Mouse (Mus musculus) left cerebral cortex, postnatal 4 days (tissue): ENCODE data around the gene Gtf2a1l. TPM values are rescaled to one million over a fixed set of nuclear protein-coding genes. Genes with fewer than 3 reads are reported as not detected.

Source experiments
- DNase-seq: peaks from one replicate; pipeline ENCODE4 v3.0.0-alpha.2; 2022
- intact Hi-C: fragments of 180-260 bp; cut with DNase I; formaldehyde crosslinking; loops from one replicate; pipeline ENCODE4 v1.15.1; 2025
- total RNA-seq, 2 experiments: library from RNA; stranded (reverse); gene quantifications; 2 replicates each; pipeline ENCODE4 v1.2.3; 2021

The Gtf2a1l gene
- total RNA-seq, 2 experiments from 2014 or later: 0.38 TPM; not detected in 1

DNA sequence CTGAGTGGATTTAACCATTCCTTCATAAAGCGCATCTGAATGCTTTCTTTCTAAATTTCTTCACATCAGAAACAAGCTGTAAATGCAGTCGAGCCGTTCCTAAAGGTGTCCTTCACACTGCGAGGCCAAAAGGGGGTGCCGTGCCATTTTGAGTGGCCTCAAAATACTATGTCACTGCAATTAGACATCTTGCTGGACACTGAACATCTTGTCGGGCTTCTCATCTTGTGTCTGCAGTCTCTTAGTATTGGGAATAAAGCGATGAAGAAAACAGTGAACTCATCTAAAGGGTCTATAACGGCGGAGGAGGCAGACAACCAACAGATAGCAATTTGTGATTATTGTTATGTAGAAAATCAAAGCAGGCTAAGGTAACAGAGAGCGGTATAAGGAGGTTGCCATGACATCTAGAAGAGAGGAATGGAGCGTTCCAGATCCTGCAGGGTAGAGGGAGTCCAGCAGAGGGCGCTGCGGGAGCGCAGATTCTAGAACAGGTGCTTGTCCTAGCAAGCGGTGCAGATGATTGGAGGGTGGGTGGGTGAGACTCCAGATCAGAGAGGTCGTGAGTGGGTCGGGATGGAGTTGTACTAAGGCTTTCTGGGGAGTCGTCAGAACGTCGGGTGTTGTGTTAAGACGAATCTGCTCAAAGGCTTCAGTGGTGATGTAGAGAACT lies 15.6 kb upstream of the Gtf2a1l start:
- intact Hi-C loops: loop anchor here (2.0 to 10.0 kb wide), 3 partner anchors 100 to 1932 kb away; no protein-coding TSS in a partner anchor
- DNase-seq: peak; percentile 88

DNA sequence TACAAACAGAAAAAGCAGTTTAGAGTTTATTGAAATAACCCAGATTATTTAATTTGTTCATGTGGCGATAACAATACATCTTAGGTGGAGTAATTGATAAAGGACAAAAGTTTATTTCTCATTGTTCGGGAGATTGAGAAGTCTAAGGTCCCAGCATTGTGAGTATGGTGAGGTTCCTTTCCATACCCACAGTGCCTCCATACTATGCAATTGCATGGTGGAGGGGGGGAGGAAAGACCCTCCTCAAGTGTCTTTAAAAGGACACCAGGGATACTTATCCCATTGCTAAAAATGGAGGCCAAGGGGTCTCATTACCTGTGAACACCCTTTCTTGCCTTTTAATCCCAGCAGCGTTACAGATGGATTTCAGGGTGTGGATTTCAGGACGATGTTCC lies 15.1 kb upstream of the Gtf2a1l start:
- DNase-seq: no peak
- intact Hi-C loops: loop anchor here (2.0 to 10.0 kb wide), 3 partner anchors 99 to 1931 kb away; no protein-coding TSS in a partner anchor

DNA sequence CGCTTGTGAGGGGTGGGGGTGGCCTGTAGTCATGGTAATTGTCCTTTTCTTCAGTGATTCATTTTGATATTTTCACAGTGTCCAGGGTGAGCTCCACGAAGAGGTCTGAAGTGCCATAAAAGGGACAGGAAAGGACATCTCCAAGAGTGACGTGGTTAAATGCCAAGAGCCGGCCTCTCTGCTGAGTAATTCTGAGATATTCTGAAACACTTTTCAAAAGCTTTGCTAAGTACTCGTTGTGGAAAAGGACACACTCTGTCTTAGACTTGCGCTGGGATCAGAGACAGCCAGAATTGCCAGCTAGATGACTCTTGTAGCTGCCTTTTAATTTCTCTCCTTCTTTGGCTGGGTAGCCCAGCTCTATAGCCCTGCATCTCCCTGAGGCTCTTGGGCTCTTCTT lies 9.9 kb upstream of the Gtf2a1l start:
- intact Hi-C loops: loop anchor here (5.0 to 10.0 kb wide), 2 partner anchors 994 to 1926 kb away; no protein-coding TSS in a partner anchor
- DNase-seq: no peak

DNA sequence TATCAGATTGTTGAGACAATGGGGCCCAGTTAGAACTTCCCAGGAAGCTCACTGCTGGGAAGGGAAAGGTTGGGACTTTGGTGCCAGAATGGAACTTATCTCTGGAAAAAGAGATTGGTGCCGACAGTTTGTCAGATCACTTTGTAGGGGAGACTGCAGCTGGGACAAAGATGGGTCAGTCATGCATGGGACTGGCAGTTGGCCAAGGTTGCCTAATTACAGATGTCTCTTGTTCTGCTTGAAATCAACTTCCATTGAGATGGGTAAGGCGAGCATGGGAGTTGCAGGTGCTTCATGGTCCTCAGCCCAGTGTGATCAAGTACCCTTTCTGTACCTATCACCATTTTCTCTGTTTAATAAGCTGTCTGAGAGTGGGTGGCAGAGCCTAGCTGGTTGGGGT lies 2.4 kb upstream of the Gtf2a1l start:
- peak; percentile 60 for DNase-seq
- intact Hi-C loops: no loop called here

DNA sequence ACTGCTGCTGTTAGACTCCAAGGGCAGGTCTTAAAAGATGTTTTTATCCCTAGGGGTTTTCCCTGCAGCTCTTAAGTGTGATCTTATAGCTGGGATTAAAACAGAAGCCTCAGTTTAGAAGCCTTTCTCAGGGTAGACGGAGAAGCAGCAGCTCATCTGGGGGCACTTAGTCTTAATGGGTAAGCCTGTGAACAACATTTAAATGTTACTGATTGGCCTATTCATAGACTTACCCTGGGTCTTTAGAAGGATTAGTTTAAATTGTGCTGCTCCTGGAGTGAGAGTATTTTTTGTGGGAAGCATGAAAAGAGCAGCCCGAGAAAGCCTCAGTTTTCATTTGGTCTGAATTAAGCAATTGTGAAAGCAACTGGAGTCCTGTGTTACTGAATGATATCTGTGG lies 1.5 kb downstream of the Gtf2a1l start:
- intact Hi-C loops: no loop called here
- no peak for DNase-seq

DNA sequence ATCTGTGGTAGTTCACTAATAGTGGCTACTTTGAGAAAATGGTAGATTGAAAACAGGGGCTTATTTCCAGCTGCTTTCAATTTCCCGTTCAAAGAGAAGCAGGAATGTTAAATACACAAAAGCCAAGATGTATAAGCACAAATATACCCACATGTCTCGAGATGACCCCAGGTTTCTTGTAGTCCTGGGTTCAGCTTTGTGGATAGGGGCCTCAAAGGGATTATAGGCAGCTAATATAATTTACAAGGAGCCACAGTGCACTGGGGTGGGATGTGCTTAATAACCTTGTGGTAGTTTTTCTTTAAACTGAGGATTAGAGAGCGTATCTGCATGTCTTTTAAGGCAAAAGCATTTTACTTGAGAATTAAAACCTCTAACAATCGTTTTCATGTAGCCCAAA lies 2.3 kb downstream of the Gtf2a1l start:
- intact Hi-C loops: no loop called here
- no peak for DNase-seq

DNA sequence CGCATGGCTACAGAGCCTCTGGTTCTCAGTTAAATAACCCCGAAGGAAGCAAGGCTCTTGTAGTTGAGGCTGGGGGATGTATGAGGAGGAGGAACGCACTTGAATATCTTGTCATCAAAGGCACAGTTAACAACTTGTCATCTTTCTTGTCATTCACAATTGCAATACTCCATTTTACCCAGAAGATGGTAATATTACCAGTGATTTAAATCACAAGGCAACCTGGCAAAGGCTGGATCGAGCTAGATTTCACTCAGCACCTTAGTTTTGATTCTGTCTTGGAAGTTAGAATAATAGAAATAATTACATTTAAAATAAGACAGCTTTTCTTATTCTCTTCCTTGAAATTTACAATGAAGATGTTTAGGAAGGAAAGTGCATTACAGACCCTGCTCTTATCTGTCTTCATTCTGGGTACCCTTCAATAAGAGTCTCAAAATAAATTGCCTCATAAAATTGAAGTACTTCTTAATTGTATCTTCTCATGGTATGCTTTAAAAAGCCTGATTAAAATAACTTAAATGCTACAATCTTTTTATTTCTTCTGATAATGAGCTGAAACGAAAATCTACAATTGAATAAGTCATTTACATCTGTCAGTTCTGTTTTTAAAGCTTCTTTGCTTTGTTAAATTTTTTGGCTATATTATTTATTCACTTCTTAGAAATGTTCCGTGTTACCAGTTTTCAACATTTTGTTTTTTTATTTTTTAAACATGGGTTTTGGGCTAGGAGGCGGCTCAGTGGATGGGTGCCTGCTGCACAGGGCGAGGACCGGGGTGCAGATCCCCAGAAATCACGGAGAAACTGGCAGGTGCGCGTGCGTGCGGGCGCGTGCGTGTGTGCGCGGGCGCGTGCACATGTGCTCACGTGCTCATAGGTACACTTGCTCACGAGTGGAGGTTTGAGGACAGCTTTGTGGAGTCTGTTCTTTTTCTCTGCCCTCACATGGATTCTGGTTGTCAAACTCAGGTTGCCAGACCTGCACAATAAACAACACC lies 7.2 kb downstream of the Gtf2a1l start:
- no peak for DNase-seq
- intact Hi-C loops: no loop called here

DNA sequence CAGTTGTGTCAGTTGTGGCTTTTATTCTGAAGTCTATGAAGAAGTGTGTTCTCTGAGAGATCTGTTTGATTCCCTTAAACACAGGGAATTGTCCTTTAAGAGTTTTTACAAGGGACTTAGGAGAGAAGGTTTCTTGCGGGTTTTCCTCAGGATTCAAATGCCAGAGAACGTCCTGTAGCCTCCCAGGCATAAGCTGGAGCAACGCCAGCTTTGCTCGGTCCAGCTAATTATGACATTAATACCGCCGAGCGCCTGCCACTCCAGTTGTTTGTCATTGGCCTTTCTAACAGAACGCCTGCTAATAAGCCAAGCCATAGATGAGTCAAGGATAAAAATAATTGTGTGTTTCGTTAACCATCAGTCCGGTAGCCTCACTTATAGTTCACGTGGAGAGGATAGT lies 19.8 kb downstream of the Gtf2a1l start:
- peak; percentile 23 for DNase-seq
- intact Hi-C loops: no loop called here

DNA sequence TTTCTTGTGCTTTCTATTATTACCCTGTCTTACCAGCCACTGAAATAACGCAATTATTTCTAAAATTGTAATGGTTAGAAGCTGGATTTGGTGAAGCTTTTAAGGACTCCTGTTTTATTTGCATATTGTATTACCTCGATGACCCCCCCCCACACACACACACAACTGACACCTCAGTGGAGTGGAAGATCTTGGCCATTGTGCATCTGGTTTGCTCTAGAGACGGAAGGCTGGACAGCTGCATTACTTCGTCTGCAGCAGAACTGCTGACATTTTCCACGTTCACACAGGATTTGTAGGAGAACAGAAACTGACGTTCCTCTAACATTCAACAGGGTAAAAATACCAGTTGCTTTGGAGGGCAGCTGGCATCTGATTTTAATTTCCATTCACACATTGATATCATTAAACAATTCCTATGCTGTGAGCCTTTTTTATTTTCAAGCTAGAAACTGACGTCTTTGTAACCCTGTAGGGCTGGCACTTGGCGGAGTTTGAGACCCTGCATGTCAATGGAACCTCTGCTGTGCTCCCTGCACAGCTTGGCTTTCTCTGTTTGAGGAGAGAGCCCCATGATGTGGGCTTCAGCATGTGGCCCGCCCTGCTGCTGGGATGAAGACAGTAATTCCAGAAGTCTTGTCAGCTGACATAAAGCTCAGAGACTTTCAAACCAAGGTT lies 28.3 kb downstream of the Gtf2a1l start:
- intact Hi-C loops: no loop called here
- no peak for DNase-seq

DNA sequence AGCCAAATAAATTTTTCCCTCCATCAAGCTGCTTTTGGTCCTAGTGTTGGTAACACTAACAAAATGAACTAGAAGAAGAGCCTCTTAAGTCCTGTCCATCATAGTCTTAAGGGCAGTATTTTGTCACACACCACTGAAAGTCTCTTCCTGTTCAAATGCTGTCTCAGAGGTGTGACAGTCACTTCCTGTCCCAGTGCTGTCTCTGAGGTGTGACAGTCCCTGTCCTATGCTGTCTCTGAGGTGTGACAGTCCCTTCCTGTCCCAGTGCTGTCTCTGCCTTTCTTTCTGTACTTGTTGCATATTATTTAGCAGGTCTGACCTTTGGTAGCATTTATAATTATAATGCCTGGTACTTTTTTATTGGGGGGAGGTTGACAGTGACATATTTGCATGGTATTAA lies 32.4 kb downstream of the Gtf2a1l start:
- intact Hi-C loops: no loop called here
- no peak for DNase-seq

DNA sequence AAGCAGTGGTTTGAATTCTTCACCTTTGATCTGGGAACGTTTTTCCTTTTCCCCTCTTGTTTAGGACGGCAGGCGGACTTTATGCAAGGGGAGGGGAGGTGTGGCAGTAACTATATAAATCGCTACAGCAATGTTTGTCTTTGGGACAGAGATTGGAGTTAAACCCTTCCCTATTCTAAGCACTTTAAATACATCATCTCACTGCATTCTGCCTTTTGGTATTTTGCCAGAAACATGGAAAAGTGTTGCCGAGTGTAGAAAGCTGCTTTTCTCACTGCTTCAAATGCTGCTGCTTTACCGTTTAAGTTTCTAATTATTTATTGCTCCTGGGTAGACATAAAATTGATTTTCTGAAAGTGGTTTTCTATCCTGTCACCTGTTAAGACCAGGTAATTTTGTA lies 33.9 kb downstream of the Gtf2a1l start:
- intact Hi-C loops: no loop called here
- no peak for DNase-seq

DNA sequence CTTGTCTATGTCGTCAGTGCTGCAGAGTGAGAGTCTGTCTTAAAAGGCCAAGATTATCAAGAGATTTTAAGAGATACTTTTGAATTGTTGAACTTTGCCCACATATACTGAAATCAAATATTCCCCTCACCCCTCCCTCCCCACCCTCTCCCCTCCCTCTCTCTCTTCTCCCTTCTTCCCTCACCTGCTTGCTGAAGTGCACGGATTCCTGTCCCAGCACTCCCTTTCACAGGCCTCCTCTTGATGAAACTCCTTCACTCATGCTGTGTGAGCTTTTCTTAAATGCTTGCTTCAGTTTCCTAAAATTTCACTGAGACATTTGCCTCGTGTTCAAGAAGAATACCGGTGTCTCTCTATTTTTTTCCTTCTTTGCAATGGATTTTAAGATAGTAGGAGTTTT lies 34.7 kb downstream of the Gtf2a1l start:
- intact Hi-C loops: no loop called here

DNA sequence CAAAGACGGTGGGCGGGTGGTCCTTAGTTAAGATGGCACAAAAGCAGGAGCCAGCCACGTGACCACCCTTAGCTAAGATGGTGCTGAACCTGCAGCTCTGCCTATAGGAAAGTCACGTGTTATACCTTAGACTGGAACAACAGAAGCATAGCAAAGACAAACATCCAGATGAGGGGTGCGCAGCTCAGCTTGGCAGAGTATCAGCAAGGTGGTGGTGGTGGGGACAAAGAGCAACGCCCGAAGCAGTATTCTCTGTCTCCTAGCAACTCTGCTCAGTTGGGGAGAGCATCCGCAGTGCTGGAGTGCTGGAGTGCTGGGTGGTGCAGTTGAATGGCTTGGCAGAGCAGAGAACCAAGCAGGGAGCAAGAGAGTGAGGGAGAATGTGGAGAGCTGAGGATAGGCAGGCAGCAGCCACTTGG lies 37.8 kb downstream of the Gtf2a1l start:
- intact Hi-C loops: no loop called here

More for the DNA sequence above, 34.7 kb downstream of the Gtf2a1l start:
- DNase-seq: no peak

DNA sequence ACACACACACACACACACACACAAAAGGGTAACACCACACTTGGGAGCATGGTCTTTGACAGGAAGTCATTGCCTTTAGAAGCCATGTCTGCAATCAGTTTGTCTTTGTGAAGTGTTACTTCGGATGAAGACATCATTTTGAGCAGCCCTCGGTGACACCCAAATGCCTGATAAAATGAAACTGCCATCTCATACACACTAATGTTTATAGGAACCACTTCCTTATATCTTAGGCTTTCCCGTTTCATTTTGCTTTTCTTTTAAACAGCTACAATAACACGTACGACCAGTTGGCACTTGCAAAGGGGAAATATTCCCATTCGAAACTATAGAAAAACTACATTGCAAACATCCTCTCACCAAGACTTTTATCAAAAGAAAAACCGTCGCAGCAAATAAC lies 81.2 kb downstream of the Gtf2a1l start:
- intact Hi-C loops: loop anchor here (10.0 kb wide), 1 partner anchor 195 kb away; no protein-coding TSS in a partner anchor

More for the DNA sequence above, 37.8 kb downstream of the Gtf2a1l start:
- DNase-seq: no peak

DNA sequence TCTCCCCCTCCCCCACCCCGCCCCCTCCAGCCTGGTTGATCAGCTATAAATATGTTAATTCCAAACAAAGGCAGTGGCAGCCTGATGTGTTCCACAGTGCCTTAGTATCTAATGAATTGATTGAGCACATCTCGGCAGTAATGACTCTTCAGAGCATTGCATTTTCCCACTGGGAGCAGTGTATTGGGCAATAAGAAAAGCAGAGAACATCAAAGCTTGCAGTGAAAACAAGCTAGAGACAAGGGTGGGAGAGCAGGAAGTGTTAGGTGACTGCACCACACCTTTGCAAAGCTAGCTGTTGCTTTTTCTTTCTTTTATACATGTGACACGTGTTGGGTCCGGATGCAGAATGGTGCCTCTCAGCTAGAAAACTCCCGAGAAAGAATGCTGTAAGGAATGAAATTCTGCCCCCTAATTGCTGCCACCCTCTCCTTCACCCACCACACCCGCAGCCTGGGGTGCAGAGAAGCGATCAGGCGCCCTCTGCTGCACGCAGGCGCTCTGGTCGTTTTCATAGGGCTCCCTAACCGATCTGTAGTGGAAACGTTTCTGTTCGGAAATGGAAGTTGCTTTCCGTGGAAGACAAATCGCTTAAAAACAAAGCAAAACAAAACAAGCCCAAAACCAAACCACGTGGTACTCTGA lies 84.5 kb downstream of the Gtf2a1l start:
- DNase-seq: peak; percentile 53
- intact Hi-C loops: loop anchor here (2.0 to 10.0 kb wide), 2 partner anchors 100 to 192 kb away; no protein-coding TSS in a partner anchor

More for the DNA sequence above, 81.2 kb downstream of the Gtf2a1l start:
- DNase-seq: no peak

DNA sequence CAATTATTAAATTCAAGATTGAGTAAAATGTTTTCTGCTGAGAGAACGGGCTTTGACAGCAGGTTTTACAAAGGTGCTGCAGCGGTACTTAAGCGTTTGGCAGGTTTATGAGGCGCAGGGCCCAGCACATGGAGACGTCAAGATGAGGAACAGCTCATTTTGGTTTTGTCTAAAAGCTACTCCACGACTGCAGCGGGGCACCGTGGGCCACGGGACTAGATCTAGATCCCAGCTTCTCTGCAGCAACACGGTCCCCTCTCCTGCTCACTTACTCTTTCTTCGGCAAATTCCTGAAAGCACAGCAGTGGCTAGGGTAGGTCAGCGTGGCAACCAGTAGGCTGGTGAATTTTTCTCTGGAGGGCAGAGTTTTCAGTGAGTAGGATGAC lies 85.0 kb downstream of the Gtf2a1l start:
- DNase-seq: no peak
- intact Hi-C loops: loop anchor here (2.0 to 10.0 kb wide), 2 partner anchors 101 to 191 kb away; no protein-coding TSS in a partner anchor

DNA sequence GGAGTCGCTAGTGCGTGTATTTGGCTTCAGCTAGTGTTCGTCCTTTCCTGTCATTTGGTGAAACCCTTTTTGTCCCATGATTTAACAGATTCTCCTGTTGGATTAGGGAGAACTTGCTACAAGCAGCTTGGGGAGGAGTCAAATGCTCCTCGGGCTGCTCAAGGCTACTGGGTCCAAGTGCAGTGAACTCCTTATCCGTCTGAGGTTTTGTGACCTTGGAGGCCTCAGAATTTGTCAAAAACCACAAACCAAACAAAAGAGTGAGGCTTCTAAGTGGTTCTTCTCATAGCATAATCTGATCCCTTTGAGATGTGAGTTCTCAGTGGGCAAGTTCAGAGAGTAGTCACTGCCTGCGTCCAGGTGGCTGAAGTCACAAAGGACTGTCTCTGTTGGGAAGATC lies 87.3 kb downstream of the Gtf2a1l start:
- no peak for DNase-seq
- intact Hi-C loops: loop anchor here (10.0 kb wide), 1 partner anchor 189 kb away; no protein-coding TSS in a partner anchor

DNA sequence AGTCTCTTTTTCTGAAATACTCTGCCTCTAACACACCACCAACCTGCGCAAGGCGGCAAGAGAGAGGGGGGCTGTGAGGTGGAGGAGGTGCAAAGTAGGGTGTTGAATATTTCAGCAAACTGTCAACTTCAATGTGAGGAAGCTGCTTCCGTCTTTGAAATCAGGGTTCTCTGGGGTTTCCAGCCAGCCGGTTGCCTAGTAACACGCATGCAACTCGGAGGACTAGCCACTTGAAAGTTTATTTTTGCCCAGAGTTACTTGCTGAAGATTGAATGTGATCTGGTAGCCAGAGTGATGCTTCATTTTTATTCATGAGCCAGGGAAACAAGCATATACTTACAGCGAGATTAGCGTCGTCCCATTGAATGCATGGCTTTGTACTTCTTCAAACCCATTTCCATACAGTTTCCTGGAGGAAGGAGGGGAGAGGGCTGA lies 89.6 kb downstream of the Gtf2a1l start:
- no peak for DNase-seq
- intact Hi-C loops: loop anchor here (10.0 kb wide), 1 partner anchor 187 kb away; no protein-coding TSS in a partner anchor

DNA sequence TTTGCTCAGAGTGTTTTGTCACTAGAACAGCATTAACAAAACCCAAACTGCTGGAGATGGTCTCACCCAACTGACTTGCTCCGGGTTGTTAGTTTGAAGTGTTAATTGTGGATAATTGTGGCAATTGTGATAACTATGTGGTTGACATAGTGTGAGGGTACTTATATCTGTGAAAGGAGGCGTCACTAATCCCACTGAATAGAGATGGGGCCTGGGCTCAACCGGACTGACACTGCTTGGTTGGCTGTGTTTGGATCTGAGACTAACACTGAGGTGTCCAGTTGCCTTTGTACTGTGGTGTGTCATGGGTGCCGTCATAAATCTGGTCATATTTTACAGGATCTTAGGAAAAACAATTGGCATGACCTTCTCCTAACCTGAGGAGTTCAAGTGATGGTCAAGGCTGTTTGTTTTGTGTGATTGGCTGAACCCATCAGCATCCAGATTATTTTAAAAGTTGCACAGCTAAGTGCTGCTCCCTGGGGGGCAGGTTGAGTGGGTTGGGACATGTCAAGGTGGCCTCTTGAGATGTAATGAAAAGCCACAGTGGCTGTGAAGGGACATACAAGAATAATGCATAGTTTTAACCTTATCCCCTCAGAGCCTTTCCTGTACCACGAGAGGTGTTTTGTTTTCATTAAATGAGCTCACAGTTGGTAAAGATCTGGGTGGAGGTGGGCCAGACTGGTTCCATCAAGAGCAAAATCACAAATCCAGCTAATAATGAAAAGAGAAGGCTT lies 95.1 kb downstream of the Gtf2a1l start:
- intact Hi-C loops: no loop called here
- no peak for DNase-seq
